Mouse (Mus musculus) naive thymus-derived CD4-positive, alpha-beta T cell, adult 2 months (primary cell): ENCODE data around the gene Gpr27.

Experiments used
- DNase-seq: peaks from one replicate; pipeline ENCODE4 v3.0.0-alpha.2; 2011; ENCODE audit warnings: low read depth

The Gpr27 gene

GRCm38 (mm10) chr6:99677325-99677724, 15.2 kb upstream of the Gpr27 start:
- no peak for DNase-seq

DNA sequence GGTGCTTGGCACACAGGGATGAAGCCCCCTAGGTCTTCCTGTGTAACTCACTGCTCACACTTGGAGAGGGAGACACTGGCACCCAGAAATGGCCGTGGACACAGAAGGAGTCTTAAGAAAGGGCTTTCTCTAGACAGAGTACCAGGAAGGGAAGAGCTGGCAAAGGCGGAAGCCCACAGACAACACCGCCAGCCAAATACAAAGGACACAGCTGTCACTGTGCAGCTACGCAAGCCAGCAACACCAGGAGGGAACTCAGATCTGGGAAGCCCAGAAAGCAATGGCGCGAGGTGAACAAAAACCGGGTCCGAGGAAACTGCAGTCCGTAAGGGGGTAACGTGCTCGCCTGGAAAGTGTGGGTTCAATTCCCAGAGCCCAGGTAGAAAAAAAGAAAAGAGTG, 14.4 kb upstream of the Gpr27 start:
- DNase-seq, result no peak

DNA sequence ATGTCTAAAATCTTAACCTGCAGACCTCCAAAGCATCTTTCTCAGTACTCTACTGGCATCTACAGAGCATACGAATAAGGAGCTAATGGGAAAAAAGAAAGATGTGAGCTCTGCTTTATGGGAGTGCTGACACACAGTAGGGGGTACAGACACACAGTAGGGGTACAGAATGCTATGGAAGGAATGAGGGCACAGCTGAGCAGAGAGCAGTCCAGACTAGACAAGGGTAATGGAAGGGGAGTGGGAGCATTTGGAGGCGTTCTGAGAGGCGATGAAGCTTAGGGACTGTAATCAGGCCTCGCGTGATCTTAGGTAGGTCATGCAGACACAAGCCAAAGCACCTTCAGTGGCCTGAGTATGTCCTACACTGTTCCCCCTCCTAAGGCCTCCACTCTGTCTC, 8.5 kb upstream of the Gpr27 start:
- no peak for DNase-seq

DNA sequence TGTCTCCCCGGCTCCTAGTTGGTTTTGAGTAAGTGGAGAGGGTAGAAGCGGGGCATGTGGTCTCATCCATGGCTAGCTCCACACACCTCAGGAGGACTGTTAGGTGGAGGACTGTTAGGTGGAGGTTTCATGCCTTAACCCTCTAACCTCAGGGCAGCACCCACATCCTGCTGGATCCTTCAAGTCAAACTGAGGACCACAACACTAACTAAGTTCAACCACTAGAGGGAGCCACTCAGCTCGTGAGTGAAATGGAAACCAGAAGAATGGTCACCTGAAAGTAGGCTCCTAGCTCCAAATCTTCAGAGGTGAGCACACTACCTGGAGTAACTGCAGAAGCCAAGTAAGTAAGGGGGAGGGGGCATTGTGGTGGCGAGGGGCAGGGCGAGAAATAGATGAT, 7.6 kb upstream of the Gpr27 start:
- peak; percentile 83 for DNase-seq

GRCm38 (mm10) chr6:99688513-99688912, 4.0 kb upstream of the Gpr27 start:
- no peak for DNase-seq

DNA sequence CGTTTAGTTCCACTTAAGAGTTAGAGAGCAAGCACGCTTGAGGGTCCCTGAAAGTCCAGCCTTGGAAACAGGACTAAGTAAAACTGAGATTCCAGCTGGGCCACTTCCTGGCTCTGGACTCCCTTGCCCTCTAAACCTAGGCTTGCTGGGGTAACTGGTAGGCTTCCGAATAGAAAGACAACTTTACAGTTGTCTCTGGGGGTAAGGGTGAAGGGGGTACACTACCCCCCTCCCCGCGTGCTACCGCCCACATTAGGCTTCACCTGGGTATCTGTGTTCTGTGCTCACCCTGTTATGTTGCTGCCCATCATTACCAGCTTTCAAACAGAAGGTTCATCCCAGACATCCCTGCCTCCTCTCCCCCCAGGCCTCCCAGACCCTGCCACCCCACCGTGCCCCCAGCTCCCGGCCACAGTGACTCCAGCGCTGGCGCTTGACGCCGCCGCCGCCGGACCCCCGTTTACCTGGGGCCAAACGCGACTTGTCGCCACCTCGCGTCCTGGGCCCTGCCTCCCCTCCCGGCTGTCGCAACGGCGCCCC, 743 bp upstream of the Gpr27 start:
- no peak for DNase-seq

DNA sequence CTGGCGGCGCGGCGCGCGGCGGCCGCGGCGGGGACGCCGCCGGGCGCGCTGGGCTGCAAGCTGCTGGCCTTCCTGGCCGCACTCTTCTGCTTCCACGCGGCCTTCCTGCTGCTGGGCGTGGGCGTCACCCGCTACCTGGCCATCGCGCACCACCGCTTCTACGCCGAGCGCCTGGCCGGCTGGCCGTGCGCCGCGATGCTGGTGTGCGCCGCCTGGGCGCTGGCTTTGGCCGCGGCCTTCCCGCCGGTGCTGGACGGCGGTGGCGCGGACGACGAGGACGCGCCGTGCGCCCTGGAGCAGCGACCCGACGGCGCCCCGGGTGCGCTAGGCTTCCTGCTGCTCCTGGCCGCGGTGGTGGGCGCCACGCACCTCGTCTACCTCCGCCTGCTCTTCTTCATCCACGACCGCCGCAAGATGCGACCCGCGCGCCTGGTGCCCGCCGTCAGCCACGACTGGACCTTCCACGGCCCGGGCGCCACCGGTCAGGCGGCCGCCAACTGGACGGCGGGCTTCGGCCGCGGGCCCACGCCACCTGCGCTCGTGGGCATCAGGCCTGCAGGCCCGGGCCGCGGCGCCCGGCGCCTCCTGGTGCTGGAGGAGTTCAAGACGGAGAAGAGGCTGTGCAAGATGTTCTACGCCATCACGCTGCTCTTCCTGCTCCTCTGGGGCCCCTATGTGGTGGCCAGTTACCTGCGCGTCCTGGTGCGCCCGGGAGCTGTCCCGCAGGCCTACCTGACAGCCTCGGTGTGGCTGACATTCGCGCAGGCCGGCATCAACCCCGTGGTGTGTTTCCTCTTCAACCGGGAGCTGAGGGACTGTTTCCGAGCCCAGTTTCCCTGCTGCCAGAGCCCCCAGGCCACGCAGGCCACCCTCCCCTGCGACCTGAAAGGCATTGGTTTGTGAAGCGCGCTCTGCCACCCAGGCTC, 700 bp downstream of the Gpr27 start:
- DNase-seq, result no peak

GRCm38 (mm10) chr6:99700484-99700883, 8.0 kb downstream of the Gpr27 start:
- no peak for DNase-seq

DNA sequence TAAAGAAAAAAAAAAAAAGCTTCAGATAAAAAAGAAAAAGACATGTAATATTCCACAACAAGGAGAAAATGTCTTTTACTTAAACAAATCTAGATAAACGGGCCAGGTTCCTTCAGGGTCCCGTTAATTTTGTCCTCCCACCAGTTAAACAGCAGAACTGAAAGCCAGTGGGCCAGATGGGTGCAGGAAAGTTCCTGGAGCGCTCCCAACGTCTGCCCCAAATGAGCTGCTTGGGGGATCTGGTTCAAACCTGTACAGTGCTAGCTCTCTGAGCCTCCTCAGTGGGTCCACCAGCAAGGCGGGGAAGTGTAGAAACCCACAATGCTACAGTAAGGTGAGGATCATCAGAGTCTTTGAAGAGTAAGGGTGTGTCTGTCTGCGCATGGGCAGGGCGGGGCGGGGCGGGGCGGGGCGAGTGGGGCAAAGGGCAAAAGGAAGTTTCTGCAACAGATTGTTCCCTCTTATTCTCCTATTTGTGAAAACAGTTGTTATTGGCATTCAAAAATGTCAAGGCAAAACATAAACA, 19.2 kb downstream of the Gpr27 start:
- DNase-seq, result no peak

GRCm38 (mm10) chr6:99713256-99713655, 20.8 kb downstream of the Gpr27 start:
- DNase-seq, result no peak

DNA sequence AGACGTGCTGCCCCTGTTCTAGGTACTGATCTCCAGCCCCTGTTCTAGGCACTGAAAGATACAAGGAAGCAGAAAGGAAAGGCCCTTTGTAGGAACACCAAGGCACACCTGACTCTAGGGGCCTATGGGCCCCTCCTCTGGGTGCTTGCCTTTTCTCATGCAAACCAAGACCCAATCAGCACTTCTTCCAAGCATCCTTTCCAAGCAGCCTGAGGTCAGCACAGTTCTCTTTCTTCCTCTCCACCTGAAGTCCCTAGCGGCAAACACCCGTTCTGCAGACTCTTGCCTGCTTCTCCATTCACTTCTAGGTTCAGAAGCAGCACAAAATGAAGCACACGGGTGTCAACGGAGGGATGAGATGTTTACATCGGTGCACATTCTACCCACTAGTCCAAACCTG, 22.7 kb downstream of the Gpr27 start:
- no peak for DNase-seq

DNA sequence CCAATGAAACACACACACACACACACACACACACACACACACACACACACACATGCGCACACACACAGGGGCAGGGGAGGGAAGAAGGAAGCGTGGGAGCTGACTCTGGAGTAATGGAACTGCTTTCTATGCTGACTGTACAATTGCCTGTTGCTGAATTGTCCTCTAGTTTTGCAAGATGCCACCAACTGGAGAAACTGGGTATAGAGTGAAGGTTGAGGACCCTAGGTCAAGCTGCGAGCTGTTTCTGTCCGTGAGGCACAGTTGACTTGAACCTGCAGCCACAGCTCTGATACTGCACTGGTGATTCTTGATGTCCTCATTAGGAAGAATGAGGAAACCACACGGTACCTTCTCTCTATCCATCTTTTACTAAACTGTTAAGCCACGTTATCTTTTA, 23.4 kb downstream of the Gpr27 start:
- DNase-seq, result no peak

- DNase-seq, result no peak
These were observed 28.6 kb downstream of the Gpr27 start for GRCm38 (mm10) chr6:99721032-99721431.

DNA sequence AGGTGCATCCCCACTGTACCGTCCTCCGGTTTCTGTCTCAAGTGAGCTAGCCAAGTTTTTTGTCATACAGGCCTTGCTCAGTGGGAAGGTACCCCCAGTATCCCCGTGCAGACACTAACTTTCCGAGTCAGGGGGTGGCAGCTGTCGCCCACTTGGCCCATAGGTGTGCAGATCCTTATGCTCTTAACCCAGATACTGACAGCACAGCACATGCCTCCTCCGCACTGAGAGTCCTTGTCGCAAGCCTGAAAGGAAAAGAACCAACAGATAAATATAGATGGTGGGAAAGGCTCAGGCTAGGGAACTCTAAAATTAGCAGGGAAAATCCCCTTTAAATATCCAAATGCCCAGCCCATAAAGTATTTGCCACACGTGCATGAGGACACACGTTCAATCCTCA, 29.9 kb downstream of the Gpr27 start:
- no peak for DNase-seq

- DNase-seq, result no peak
These were observed 33.6 kb downstream of the Gpr27 start, which contains the start of gene Prok2 for GRCm38 (mm10) chr6:99725971-99726561. TSS of gene Prok2 (minus strand) at chr6:99726392.

DNA sequence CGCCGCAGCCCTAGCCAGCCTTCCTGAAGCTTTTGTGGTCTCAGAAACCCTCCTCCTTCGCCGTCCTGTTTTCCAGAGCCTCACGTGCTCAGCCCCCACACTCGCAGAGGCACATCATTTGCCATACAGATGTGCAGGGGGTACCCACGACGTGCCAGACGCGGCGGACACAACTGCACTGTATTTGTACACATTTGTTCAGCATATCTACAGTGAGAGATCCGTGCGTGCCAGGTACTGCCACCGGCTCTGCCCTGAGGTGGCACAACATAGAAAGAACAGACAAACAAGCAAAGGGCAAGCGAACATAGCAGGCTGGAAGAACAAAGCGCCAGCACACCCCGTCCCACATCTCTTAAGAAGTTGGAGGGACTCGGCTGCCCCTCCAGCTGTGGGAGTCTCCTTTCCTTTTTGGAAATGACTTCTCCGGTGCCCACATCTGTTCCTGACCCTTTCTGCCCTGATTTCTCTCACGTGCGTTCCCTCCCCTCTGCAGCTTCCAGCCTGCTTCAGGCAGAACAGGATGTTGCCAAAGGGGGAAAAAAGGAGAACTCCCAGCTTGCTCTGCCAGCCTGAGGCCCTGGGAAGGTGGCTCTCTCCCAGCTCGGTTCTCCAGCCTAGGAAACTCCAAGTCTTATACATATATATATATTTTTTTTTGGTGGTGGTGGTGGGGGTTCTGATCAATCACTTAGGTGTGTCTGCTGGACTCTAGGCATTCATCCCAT, 34.3 kb downstream of the Gpr27 start:
- DNase-seq, result no peak

GRCm38 (mm10) chr6:99729853-99730252, 37.4 kb downstream of the Gpr27 start:
- DNase-seq, result no peak

- no peak for DNase-seq
These were observed 39.4 kb downstream of the Gpr27 start for GRCm38 (mm10) chr6:99731926-99732325.

GRCm38 (mm10) chr6:99732673-99733072, 40.2 kb downstream of the Gpr27 start:
- DNase-seq, result no peak

- no peak for DNase-seq
These were observed 42.2 kb downstream of the Gpr27 start for GRCm38 (mm10) chr6:99734666-99735065.

- DNase-seq, result no peak
These were observed 50.4 kb downstream of the Gpr27 start for GRCm38 (mm10) chr6:99742866-99743265.
